ENCODE assay signal across 27 mouse cellular contexts in the genomic region with DNA sequence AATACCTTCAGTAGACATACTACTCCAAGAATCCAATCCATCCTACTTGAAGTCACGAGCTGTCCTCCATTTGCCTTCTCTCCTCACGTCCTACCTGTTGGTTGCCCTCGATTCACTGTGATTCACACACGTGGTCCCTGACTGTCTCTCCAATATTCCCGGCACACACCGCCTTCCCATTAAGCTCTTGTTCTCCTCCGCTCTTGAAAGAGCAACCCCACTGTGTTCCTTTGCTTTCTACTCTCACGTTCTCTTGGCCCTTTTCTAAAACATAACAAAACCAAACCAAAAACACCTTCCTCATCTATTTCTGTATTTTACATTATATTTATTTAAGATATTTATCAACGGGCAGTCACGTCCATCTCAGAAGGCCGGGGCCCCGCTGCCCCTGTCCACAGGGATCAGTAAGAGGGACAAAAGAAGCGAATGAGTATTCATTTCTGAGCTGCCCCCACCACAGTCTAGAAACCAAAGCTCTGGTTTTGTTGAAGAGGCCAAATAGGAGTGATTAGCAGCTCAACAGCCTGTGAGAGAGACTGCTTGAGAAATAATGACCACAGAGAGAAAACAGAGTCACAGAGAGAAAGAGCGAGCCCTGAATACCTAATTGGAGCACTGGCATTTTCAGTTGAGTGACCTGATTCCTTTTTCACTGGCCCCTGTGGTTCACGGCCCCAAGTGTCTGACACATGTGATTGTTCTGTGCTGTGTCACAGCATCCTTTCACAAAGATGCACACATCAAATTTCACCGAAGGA.
DNase-seq lines count a peak whose midpoint lies in the region; ATAC-seq and TF ChIP-seq lines count a peak whose summit lies in the region.
"Had no signal": no experiment of that assay in that cellular context is flagged by ENCODE, and none has a peak within 500 bp of the region (broad histone marks: within the 10 kb centered on the region; RNA-seq: fewer than 3 reads in every experiment).

No protein-coding gene starts in this region.

- H3K27ac ChIP-seq in hindbrain, embryonic 10.5 days: peak overlapping the region; percentile 19; the same call in 1 of the 2 replicates
- H3K27ac ChIP-seq in hindbrain, embryonic 12.5 days: no peak overlapping the region
- no peak overlapping the region; the same call in 1 of the 2 replicates for H3K27ac ChIP-seq in forebrain, embryonic 11.5 days (ENCODE audit: low read depth, low read length)
- no peak overlapping the region for H3K27ac ChIP-seq in forebrain, embryonic 16.5 days (ENCODE audit: low read length)
- H3K27ac ChIP-seq: embryonic facial prominence, embryonic 12.5 days; heart, embryonic 10.5 days; heart, embryonic 15.5 days; hindbrain, embryonic 14.5 days; limb, embryonic 12.5 days; lung, embryonic 15.5 days; midbrain, embryonic 13.5 days had no signal

- H3K27me3 ChIP-seq in hindbrain, embryonic 10.5 days (ENCODE audit: insufficient read depth, poor library complexity, severe bottlenecking): no peaks in the 10 kb centered on the region
- no peaks in the 10 kb centered on the region for H3K27me3 ChIP-seq in hindbrain, embryonic 12.5 days
- H3K27me3 ChIP-seq in forebrain, embryonic 11.5 days (ENCODE audit: control insufficient read depth, insufficient read depth, low read length): no peaks in the 10 kb centered on the region; the same call in 1 of the 2 replicates
- H3K27me3 ChIP-seq in forebrain, embryonic 16.5 days (replicated peaks; ENCODE audit: control insufficient read depth, insufficient read depth, low read length): no peaks in the 10 kb centered on the region
- H3K27me3 ChIP-seq: embryonic facial prominence, embryonic 12.5 days; heart, embryonic 15.5 days; lung, embryonic 15.5 days; midbrain, embryonic 13.5 days had no signal

- 64% methylated on average over 16 of the region's 16 CpGs for WGBS in hindbrain, embryonic 10.5 days
- WGBS in hindbrain, embryonic 12.5 days: 55% methylated on average over 16 of the region's 16 CpGs
- WGBS in forebrain, embryonic 11.5 days: 29% methylated on average over 16 of the region's 16 CpGs
- WGBS in forebrain, embryonic 16.5 days: 12% methylated on average over 16 of the region's 16 CpGs

- H3K9ac ChIP-seq in hindbrain, embryonic 12.5 days: no peak overlapping the region
- no peak overlapping the region for H3K9ac ChIP-seq in forebrain, embryonic 11.5 days (ENCODE audit: low read length)
- no peak overlapping the region for H3K9ac ChIP-seq in forebrain, embryonic 16.5 days (replicated peaks; ENCODE audit: low read depth, low read length)
- H3K9ac ChIP-seq: embryonic facial prominence, embryonic 12.5 days; heart, embryonic 15.5 days; hindbrain, embryonic 14.5 days; limb, embryonic 12.5 days; lung, embryonic 15.5 days; midbrain, embryonic 13.5 days had no signal

- peaks cover 22% of the 10 kb centered on the region for H3K4me1 ChIP-seq in hindbrain, embryonic 10.5 days (replicated peaks)
- no peaks in the 10 kb centered on the region for H3K4me1 ChIP-seq in hindbrain, embryonic 12.5 days
- peaks cover 3% of the 10 kb centered on the region for H3K4me1 ChIP-seq in forebrain, embryonic 11.5 days (replicated peaks; ENCODE audit: control insufficient read depth, insufficient read depth, low read length)
- peaks cover 8% of the 10 kb centered on the region for H3K4me1 ChIP-seq in forebrain, embryonic 16.5 days (replicated peaks; ENCODE audit: control insufficient read depth, insufficient read depth, low read length)
- H3K4me1 ChIP-seq: heart, embryonic 10.5 days; heart, embryonic 15.5 days; lung, embryonic 15.5 days had no signal

- no peak for TF ChIP-seq POLR2A in brain, embryonic 14.5 days (IDR thresholded peaks at IDR 0.05; ENCODE audit: borderline replicate concordance, extremely low read depth, insufficient read depth, insufficient read length, poor library complexity, severe bottlenecking)

- TF ChIP-seq CTCF in brain, embryonic 14.5 days (IDR thresholded peaks at IDR 0.05; ENCODE audit: borderline replicate concordance, extremely low read depth, insufficient read depth, insufficient read length): no peak

- no peaks in the 10 kb centered on the region for H3K36me3 ChIP-seq in hindbrain, embryonic 10.5 days
- H3K36me3 ChIP-seq in hindbrain, embryonic 12.5 days: no peaks in the 10 kb centered on the region
- H3K36me3 ChIP-seq in forebrain, embryonic 11.5 days (ENCODE audit: control insufficient read depth, insufficient read depth, low read length): no peaks in the 10 kb centered on the region
- no peaks in the 10 kb centered on the region for H3K36me3 ChIP-seq in forebrain, embryonic 16.5 days (ENCODE audit: control insufficient read depth, insufficient read depth)
- H3K36me3 ChIP-seq: embryonic facial prominence, embryonic 12.5 days; heart, embryonic 10.5 days; heart, embryonic 15.5 days; limb, embryonic 12.5 days; lung, embryonic 15.5 days; midbrain, embryonic 13.5 days had no signal

- no peak overlapping the region for H3K4me2 ChIP-seq in hindbrain, embryonic 12.5 days (replicated peaks)
- H3K4me2 ChIP-seq in forebrain, embryonic 11.5 days (ENCODE audit: low read depth, low read length, severe bottlenecking): no peak overlapping the region
- H3K4me2 ChIP-seq in forebrain, embryonic 16.5 days (ENCODE audit: low read length): no peak overlapping the region
- H3K4me2 ChIP-seq: embryonic facial prominence, embryonic 12.5 days; heart, embryonic 15.5 days; hindbrain, embryonic 14.5 days; limb, embryonic 12.5 days; lung, embryonic 15.5 days; midbrain, embryonic 13.5 days had no signal

- no peak for DNase-seq in hindbrain, embryonic 10.5 days (ENCODE audit: low spot score)
- peak; percentile 83 for DNase-seq in brain, embryonic 14.5 days (ENCODE audit: low read depth)
- peak; percentile 64 for DNase-seq in forebrain, embryonic 11.5 days (ENCODE audit: low spot score)
- no peak for DNase-seq in cerebellum, adult 18-20 months
- DNase-seq in layer of hippocampus, postnatal 14 days (ENCODE audit: low spot score in 2 of 2): no peak
- DNase-seq: adrenal gland, adult 8-10 months; cerebellum, adult 9-10 months; cerebellum, postnatal 36 days; gastrocnemius, postnatal 14 days; kidney, adult 11 months; kidney, postnatal 14 days; layer of hippocampus, adult 9-11 months; right cerebral cortex, postnatal 14 days; thymus, postnatal 4 days had no signal

- ATAC-seq in hindbrain, embryonic 12.5 days (ENCODE audit: low FRiP score): no peak
- ATAC-seq in forebrain, embryonic 11.5 days (replicated peaks; ENCODE audit: low FRiP score): peak; percentile 91
- peak; percentile 50; the same call in 1 of the 2 replicates for ATAC-seq in forebrain, embryonic 16.5 days
- no peak for ATAC-seq in monocyte, adult 5-6 weeks (replicated peaks; ENCODE audit: insufficient number of reproducible peaks, low FRiP score, low TSS enrichment, poor library complexity, severe bottlenecking)
- ATAC-seq: CD4-positive, CD25-positive, alpha-beta regulatory T cell, adult 4 months; inflammation-experienced regulatory T-cells, adult 6 months; midbrain, embryonic 13.5 days had no signal

- H3K9me3 ChIP-seq in hindbrain, embryonic 10.5 days: no peaks in the 10 kb centered on the region
- no peaks in the 10 kb centered on the region for H3K9me3 ChIP-seq in hindbrain, embryonic 12.5 days (replicated peaks)
- no peaks in the 10 kb centered on the region for H3K9me3 ChIP-seq in forebrain, embryonic 11.5 days (ENCODE audit: control insufficient read depth, low read length)
- H3K9me3 ChIP-seq in forebrain, embryonic 16.5 days (ENCODE audit: control insufficient read depth, low read length): no peaks in the 10 kb centered on the region
- H3K9me3 ChIP-seq: embryonic facial prominence, embryonic 12.5 days; heart, embryonic 10.5 days; heart, embryonic 15.5 days; limb, embryonic 12.5 days; lung, embryonic 15.5 days; midbrain, embryonic 13.5 days had no signal

- no peak overlapping the region for H3K4me3 ChIP-seq in hindbrain, embryonic 10.5 days
- no peak overlapping the region for H3K4me3 ChIP-seq in hindbrain, embryonic 12.5 days
- H3K4me3 ChIP-seq in forebrain, embryonic 11.5 days (ENCODE audit: low read depth, low read length): no peak overlapping the region
- H3K4me3 ChIP-seq in forebrain, embryonic 16.5 days (replicated peaks; ENCODE audit: low read length): no peak overlapping the region
- H3K4me3 ChIP-seq: embryonic facial prominence, embryonic 12.5 days; erythroblast, embryonic 14.5 days; heart, embryonic 10.5 days; heart, embryonic 15.5 days; limb, embryonic 12.5 days; lung, embryonic 15.5 days; midbrain, embryonic 13.5 days had no signal

Comparison
In these comparisons a context has a peak if more than half of its experiments do, and no peak if none do; other contexts are left out.
1. DNase-seq: peak in brain, embryonic 14.5 days (single experiment) and forebrain, embryonic 11.5 days (single experiment); none in hindbrain, embryonic 10.5 days (single experiment), cerebellum, adult 18-20 months (0 of 2) and layer of hippocampus, postnatal 14 days (0 of 2).
2. ATAC-seq: peak in forebrain, embryonic 11.5 days (single experiment) and forebrain, embryonic 16.5 days (single experiment); none in hindbrain, embryonic 12.5 days (single experiment) and monocyte, adult 5-6 weeks (single experiment).